ENCODE assay signal across 8 mouse cellular contexts in genomic region chr6:25709250-25709895, GRCm38 (mm10). TPM values are rescaled to one million over a fixed set of nuclear protein-coding genes. Genes with fewer than 3 reads are reported as not detected.
DNase-seq lines count a peak whose midpoint lies in the region; ATAC-seq and TF ChIP-seq lines count a peak whose summit lies in the region.

No protein-coding gene starts in this region.

- TF ChIP-seq POLR2A in limb, embryonic 14.5 days (IDR thresholded peaks at IDR 0.05; ENCODE audit: borderline replicate concordance, extremely low read depth, insufficient read depth, insufficient read length) = no peak

- H3K4me1 ChIP-seq in kidney, embryonic 16.5 days (ENCODE audit: insufficient read depth, low read length) = no peaks in the 10 kb centered on the region
- H3K4me1 ChIP-seq in limb, embryonic 14.5 days (ENCODE audit: control insufficient read depth, insufficient read depth, low read length) = no peaks in the 10 kb centered on the region
- H3K4me1 ChIP-seq in stomach, embryonic 15.5 days = no peaks in the 10 kb centered on the region

- peak; percentile 6 to 34 for DNase-seq in heart, postnatal 14 days
- DNase-seq in heart, adult 8-10 months (ENCODE audit: low spot score) = no peak
- DNase-seq in Muller cell, postnatal 12 days (ENCODE audit: inconsistent ontology term) = peak; percentile 71
- DNase-seq in embryo, embryonic 10.5 days (ENCODE audit: low spot score) = peak; percentile 61
- peak; percentile 71 for DNase-seq in limb, embryonic 14.5 days (ENCODE audit: low spot score)
- DNase-seq in spleen, adult 18-20 months = no peak

- intact Hi-C loops in heart, postnatal 14 days (cut with DNase I) = loop anchor here (2.0 to 5.0 kb wide), 2 partner anchors 432 to 689 kb away; no protein-coding TSS in a partner anchor

- H3K9me3 ChIP-seq in kidney, embryonic 16.5 days (ENCODE audit: low read length) = no peaks in the 10 kb centered on the region
- no peaks in the 10 kb centered on the region for H3K9me3 ChIP-seq in limb, embryonic 14.5 days (ENCODE audit: control insufficient read depth, low read length)
- H3K9me3 ChIP-seq in stomach, embryonic 15.5 days = no peaks in the 10 kb centered on the region

- H3K36me3 ChIP-seq in kidney, embryonic 16.5 days (ENCODE audit: insufficient read depth, low read length) = no peaks in the 10 kb centered on the region
- no peaks in the 10 kb centered on the region for H3K36me3 ChIP-seq in limb, embryonic 14.5 days (ENCODE audit: control insufficient read depth, insufficient read depth, low read length)
- H3K36me3 ChIP-seq in stomach, embryonic 15.5 days = no peaks in the 10 kb centered on the region

- H3K9ac ChIP-seq in kidney, embryonic 16.5 days (replicated peaks; ENCODE audit: low read length) = no peak overlapping the region
- H3K9ac ChIP-seq in limb, embryonic 14.5 days (ENCODE audit: low read depth, low read length, severe bottlenecking) = no peak overlapping the region
- H3K9ac ChIP-seq in stomach, embryonic 15.5 days = no peak overlapping the region

- ATAC-seq in kidney, embryonic 16.5 days (ENCODE audit: low FRiP score, low TSS enrichment) = peak; percentile 63; the same call in 1 of the 2 replicates
- peak; percentile 82 for ATAC-seq in limb, embryonic 14.5 days (ENCODE audit: low FRiP score, low read depth)
- ATAC-seq in stomach, embryonic 15.5 days (ENCODE audit: insufficient read depth, low FRiP score, low read depth) = peak; percentile 83

- no peak overlapping the region for H3K4me2 ChIP-seq in kidney, embryonic 16.5 days (replicated peaks; ENCODE audit: low read depth, low read length)
- no peak overlapping the region for H3K4me2 ChIP-seq in limb, embryonic 14.5 days (replicated peaks; ENCODE audit: low read depth, low read length, severe bottlenecking)
- no peak overlapping the region for H3K4me2 ChIP-seq in stomach, embryonic 15.5 days

- no peak overlapping the region for H3K27ac ChIP-seq in kidney, embryonic 16.5 days (ENCODE audit: low read length)
- H3K27ac ChIP-seq in limb, embryonic 14.5 days (replicated peaks; ENCODE audit: low read depth, low read length) = no peak overlapping the region
- no peak overlapping the region for H3K27ac ChIP-seq in stomach, embryonic 15.5 days

- WGBS in kidney, embryonic 16.5 days = 56% methylated on average over 6 of the region's 6 CpGs
- WGBS in limb, embryonic 14.5 days = 35% methylated on average over 6 of the region's 6 CpGs
- WGBS in stomach, embryonic 15.5 days = 17% methylated on average over 6 of the region's 6 CpGs

- H3K4me3 ChIP-seq in kidney, embryonic 16.5 days (ENCODE audit: low read length) = no peak overlapping the region
- H3K4me3 ChIP-seq in limb, embryonic 14.5 days (replicated peaks; ENCODE audit: low read length) = no peak overlapping the region
- no peak overlapping the region for H3K4me3 ChIP-seq in stomach, embryonic 15.5 days (replicated peaks)

- no peaks in the 10 kb centered on the region for H3K27me3 ChIP-seq in kidney, embryonic 16.5 days (ENCODE audit: insufficient read depth, low read length)
- H3K27me3 ChIP-seq in limb, embryonic 14.5 days (ENCODE audit: control insufficient read depth, insufficient read depth, low read length) = no peaks in the 10 kb centered on the region
- H3K27me3 ChIP-seq in stomach, embryonic 15.5 days (replicated peaks) = no peaks in the 10 kb centered on the region

RNA-seq across cellular contexts. Expression of gene Gpr37, which starts 18.8 kb away (rescaled TPM):
- total RNA-seq in heart, postnatal 14 days (2021) = under 1 TPM; 0.07 to 0.12 TPM
- under 1 TPM in 1 of 4 experiments, not detected in 3; 0.09 TPM for total RNA-seq in heart, adult 8-10 months (2022)
- polyA plus RNA-seq in kidney, embryonic 16.5 days (2015; fragmentation: Nextera tagmentation; extraction: Ambion mirVana) = 0.15 and 0.31 TPM in 2 replicates
- 2.8 and 3.6 TPM in 2 replicates for polyA plus RNA-seq in limb, embryonic 14.5 days (2012; rRNA removed)
- polyA plus RNA-seq in limb, embryonic 14.5 days (2014; fragmentation: Nextera tagmentation; extraction: Ambion mirVana) = 2.3 and 2.9 TPM in 2 replicates
- polyA plus RNA-seq in stomach, embryonic 15.5 days (2015; fragmentation: Nextera tagmentation; extraction: Ambion mirVana) = 2.5 and 2.9 TPM in 2 replicates

Comparison
In these comparisons a context has a peak if more than half of its experiments do, and no peak if none do; other contexts are left out.
1. DNase-seq: peak in heart, postnatal 14 days (2 of 2), Muller cell, postnatal 12 days (single experiment), embryo, embryonic 10.5 days (single experiment) and limb, embryonic 14.5 days (single experiment); none in heart, adult 8-10 months (single experiment) and spleen, adult 18-20 months (0 of 2).
2. Peak in every context shown above with its lines, with median percentiles within 50 percentile points of each other: ATAC-seq.